Mouse (Mus musculus): ENCODE measurements at regions not wholly inside any gene's neighbourhood (a gene's known extent, or its start where the extent isn't known, plus 50 kb on each side); places are given as distances from the start of the nearest gene placed in this dataset.

DNA sequence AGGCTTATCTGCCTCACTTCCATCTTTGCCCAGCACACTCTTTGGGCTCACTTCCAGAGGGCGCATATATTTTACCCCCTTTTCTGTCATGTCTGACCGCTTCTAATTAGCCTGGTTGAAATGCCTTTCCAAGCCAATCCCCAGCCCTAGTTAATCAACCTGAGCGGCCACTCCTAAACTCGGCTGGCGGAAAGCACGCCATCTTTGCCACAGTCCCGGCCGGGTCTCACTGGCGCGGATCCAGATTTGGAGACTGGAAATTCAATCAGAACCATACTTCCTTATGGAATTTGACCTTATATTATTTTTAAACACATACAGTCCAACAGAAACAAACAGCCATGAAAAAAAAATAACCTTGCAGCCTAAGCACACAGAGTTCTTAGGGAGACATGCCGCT, 94.2 kb downstream of the Tbx4 start:
- TF ChIP-seq POLR2A (IDR thresholded peaks at IDR 0.05; ENCODE audit: extremely low read depth, insufficient read depth, low read length) (no peak), CTCF (IDR thresholded peaks at IDR 0.05; ENCODE audit: extremely low read depth, insufficient read depth, low read length) (no peak)
